Mouse (Mus musculus): ENCODE data around the gene Pla2g4f. TPM values are rescaled to one million over a fixed set of nuclear protein-coding genes. Genes with fewer than 3 reads are reported as not detected.
A peak's percentile ranks its signal among the peaks of the same experiment; 100 is the strongest.

The Pla2g4f gene
- not detected in 2 replicates for polyA plus RNA-seq (2015; fragmentation: Nextera tagmentation; extraction: Ambion mirVana)

DNA sequence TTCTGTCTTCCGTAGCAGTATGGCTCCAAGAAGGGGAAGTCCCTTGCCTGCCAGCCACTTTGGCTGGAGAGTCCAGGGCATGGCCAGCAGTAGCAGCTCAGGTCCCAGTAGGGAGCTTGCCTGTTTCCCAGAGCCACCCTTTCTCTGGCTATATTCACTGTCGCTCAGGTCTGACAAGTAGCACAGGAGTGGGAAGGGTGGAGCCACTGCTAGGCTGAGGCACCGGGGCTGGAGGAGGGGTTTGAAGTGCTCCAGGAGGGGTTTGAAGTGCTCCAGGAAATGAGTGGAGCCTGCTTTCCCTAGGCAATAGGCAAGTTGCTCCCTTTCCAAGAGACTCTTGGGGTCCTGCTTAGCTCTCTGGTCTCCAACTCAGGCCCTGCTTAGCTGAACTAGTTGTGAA, at the start of gene Pla2g4f:
Pla2g4f (minus strand) TSS at position 190 of the 400 bp plus-strand sequence.
- H3K27me3 ChIP-seq: no peaks in the 10 kb centered on the region
- H3K9me3 ChIP-seq: no peaks in the 10 kb centered on the region
- ATAC-seq (replicated peaks): no peak
- WGBS: 67% methylated on average over 3 of the region's 3 CpGs
- H3K4me1 ChIP-seq: no peaks in the 10 kb centered on the region
- no peak within 1 kb of the TSS for H3K27ac ChIP-seq (replicated peaks)
- H3K4me3 ChIP-seq: no peak within 1 kb of the TSS
- no peak within 1 kb of the TSS for H3K9ac ChIP-seq (replicated peaks)
- H3K36me3 ChIP-seq: peaks cover 28% of the 10 kb centered on the region
- no peak within 1 kb of the TSS for H3K4me2 ChIP-seq (replicated peaks)

DNA sequence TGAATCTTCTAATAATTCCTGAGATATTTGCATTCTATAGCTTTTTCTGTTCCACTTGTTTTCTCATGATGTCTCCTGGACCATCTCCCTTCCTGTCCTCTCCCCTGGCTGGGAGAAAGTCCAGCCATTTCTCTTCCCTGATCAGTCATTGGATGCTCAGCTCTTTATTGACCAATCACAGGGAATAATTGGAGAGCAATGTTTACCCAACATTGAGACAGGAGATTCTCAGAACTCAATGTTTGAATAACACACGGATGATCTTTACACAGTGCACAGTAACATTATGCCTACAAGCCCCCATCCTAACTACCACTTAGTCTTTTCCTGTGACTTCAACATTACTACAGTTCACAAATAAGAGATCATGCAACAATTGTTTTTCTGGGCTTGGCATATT, 46.5 kb upstream of the Pla2g4f start:
- no peak for ATAC-seq (replicated peaks)
- WGBS: 82% methylated on average over 1 of the region's 1 CpGs

DNA sequence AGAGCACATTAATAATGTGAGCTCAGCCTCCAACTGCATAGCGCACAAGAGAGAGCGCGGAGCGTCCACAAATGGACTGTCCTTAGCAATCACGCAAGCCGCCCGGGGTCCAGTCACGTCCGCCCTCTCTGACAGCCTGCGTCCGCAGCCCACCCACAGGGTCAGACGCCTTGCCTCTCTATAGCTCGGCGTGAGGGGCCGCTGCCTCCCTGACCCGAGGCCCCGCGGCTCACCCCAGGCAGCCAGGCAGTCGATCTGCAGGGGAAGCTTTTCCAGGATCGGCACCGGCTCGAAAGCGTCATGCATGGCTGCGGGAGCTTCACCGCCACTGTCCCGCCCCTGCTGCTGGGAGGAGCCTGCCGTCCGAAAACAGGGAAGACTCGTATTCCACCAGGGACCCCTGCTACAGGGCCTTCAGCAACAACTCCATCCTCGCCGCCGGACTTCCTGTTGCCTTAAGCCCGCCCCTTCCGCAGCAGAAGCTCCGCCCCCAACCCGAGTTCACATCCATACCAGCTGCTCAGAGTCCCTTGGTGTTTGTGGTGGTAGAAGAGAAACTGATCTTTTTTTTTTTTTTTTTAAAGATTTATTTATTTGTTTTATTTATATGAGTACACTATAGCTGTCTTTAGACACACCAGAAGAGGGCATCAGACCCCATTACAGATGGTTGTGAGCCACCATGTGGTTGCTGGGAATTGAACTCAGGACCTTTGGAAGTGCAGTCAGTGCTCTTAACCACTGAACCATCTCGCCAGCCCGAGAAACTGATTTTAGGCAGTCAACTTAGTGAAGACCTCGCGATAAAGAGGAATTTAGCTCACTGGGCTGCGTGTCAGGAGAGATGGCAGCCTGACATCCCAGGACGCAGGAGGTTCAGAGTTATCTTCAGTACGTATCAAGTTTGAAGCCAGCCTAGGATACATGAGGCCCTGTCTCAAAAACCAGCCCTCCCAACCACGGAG, 39.0 kb upstream of the Pla2g4f start, which contains the start of gene Vps39:
Vps39 (minus strand) TSS at position 456 of the 965 bp plus-strand sequence.
- 11% methylated on average over 44 of the region's 44 CpGs for WGBS
- Histone ChIP-seq H3K4me2 (replicated peaks) (peak within 1 kb of the TSS; percentile 54), H3K36me3 (peaks cover 41% of the 10 kb centered on the region), H3K4me1 (peaks cover 16% of the 10 kb centered on the region), H3K9ac (replicated peaks) (peak within 1 kb of the TSS; percentile 88), H3K9me3 (no peaks in the 10 kb centered on the region), H3K27ac (replicated peaks) (peak within 1 kb of the TSS; percentile 57), H3K27me3 (no peaks in the 10 kb centered on the region), H3K4me3 (peak within 1 kb of the TSS; percentile 64)
- peak; percentile 100 for ATAC-seq (replicated peaks)

More for the DNA sequence above, 46.5 kb upstream of the Pla2g4f start:
- no peak overlapping the region for H3K4me3 ChIP-seq
- peaks cover 62% of the 10 kb centered on the region for H3K36me3 ChIP-seq
- H3K4me2 ChIP-seq (replicated peaks): no peak overlapping the region
- H3K27me3 ChIP-seq: no peaks in the 10 kb centered on the region
- no peaks in the 10 kb centered on the region for H3K4me1 ChIP-seq
- no peak overlapping the region for H3K27ac ChIP-seq (replicated peaks)
- H3K9me3 ChIP-seq: no peaks in the 10 kb centered on the region
- H3K9ac ChIP-seq (replicated peaks): no peak overlapping the region

DNA sequence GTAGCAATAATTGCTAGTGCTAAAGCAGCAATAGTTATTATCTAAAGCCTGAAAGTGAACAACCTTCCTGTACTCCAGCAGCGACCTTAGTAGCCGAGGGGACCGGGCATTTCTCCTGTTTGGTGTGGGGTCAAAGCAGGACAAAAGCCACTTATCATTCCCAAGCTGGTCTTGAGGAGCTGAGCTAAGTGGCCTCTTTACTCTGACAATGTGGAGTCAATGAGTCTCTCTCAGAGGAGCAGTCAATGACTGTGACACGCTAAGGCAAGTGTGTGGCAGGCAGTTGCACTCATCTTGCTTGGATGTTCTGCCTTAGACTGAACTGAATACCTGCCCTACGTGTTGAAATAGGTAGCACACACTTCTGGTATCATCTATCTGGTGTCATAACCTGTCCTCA, 37.4 kb upstream of the Pla2g4f start:
- no peak overlapping the region for H3K9ac ChIP-seq (replicated peaks)
- H3K27me3 ChIP-seq: no peaks in the 10 kb centered on the region
- peaks cover 45% of the 10 kb centered on the region for H3K36me3 ChIP-seq
- ATAC-seq (replicated peaks): no peak
- WGBS: 81% methylated on average over 5 of the region's 5 CpGs
- no peak overlapping the region for H3K4me3 ChIP-seq
- no peak overlapping the region for H3K27ac ChIP-seq (replicated peaks)
- H3K9me3 ChIP-seq: no peaks in the 10 kb centered on the region
- H3K4me2 ChIP-seq (replicated peaks): 0 out of 2 replicates have a peak overlapping the region, but pooled peaks have one; percentile 54
- H3K4me1 ChIP-seq: peaks cover 16% of the 10 kb centered on the region

DNA sequence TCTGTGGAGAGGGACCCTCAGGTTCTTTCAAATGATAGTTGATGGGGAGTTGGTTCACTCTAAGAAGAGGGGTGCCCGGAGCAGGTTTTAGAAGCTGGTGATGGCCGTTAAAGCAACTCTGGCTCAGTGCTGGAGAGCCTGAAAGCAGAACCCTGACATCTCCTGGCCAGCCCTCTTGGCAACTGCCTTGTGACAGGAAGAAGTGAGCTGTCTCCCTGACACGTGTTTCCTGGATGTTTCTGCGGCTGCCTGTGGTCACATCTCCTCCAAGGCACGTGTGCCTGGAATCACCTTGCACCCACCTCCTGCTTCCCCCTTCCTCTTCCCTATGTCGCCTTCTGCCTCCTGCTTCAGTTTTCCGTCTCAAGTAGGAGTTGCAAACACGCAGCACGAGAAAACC, 34.2 kb upstream of the Pla2g4f start:
- Histone ChIP-seq H3K9ac (replicated peaks) (no peak overlapping the region), H3K27ac (replicated peaks) (no peak overlapping the region), H3K4me1 (peaks cover 13% of the 10 kb centered on the region), H3K4me3 (no peak overlapping the region), H3K36me3 (peaks cover 60% of the 10 kb centered on the region), H3K27me3 (no peaks in the 10 kb centered on the region), H3K4me2 (replicated peaks) (no peak overlapping the region), H3K9me3 (no peaks in the 10 kb centered on the region)
- no peak for ATAC-seq (replicated peaks)
- 90% methylated on average over 9 of the region's 9 CpGs for WGBS

DNA sequence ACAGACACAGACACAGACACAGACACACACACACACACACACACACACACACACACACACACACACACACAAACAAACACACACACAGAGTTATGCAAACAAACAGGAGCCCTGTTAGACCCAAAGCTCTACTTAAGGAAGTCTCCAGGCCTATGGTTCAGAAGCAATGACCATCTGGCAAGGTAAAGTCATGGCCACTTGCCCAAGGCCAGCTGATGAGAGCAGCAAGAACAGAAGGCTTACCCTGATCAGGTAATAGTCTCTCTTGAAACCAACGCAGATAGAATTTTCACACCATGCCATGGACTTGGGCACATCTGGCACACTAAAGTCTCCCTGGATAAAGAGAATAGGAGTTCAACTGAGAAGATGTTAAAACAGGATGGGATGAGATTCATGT, 27.8 kb upstream of the Pla2g4f start:
- 91% methylated on average over 1 of the region's 1 CpGs for whole genome bisulfite sequencing
- no peak for ATAC-seq (replicated peaks)
- no peak overlapping the region for H3K27ac ChIP-seq (replicated peaks)
- no peak overlapping the region for H3K4me2 ChIP-seq (replicated peaks)
- H3K27me3 ChIP-seq: no peaks in the 10 kb centered on the region
- no peak overlapping the region for H3K4me3 ChIP-seq
- peaks cover 88% of the 10 kb centered on the region for H3K36me3 ChIP-seq
- H3K4me1 ChIP-seq: no peaks in the 10 kb centered on the region
- no peak overlapping the region for H3K9ac ChIP-seq (replicated peaks)
- no peaks in the 10 kb centered on the region for H3K9me3 ChIP-seq

DNA sequence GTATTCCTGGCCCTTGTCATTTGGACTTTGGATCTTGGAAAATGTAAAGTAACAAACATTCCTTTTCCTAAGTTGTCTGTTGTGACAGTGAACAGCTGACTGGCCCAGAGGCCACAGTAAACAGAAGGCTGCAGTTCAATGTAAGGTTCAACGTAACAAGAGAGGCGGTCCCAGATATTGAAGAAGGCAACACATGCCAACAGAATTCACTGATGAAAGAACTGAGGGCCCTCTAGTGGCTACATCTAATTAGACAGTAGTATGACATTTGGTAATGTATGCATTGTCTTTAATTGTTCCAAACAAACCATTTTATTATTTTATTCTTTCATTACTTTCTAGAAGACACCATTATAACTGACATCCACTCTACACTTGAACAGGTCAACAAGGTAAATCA, 23.9 kb upstream of the Pla2g4f start:
- ATAC-seq (replicated peaks): no peak
- peaks cover 79% of the 10 kb centered on the region for H3K36me3 ChIP-seq
- H3K4me2 ChIP-seq (replicated peaks): no peak overlapping the region
- no peak overlapping the region for H3K27ac ChIP-seq (replicated peaks)
- H3K27me3 ChIP-seq: no peaks in the 10 kb centered on the region
- H3K4me3 ChIP-seq: no peak overlapping the region
- H3K9me3 ChIP-seq: no peaks in the 10 kb centered on the region
- H3K4me1 ChIP-seq: no peaks in the 10 kb centered on the region
- no peak overlapping the region for H3K9ac ChIP-seq (replicated peaks)
- 74% methylated on average over 2 of the region's 2 CpGs for WGBS

DNA sequence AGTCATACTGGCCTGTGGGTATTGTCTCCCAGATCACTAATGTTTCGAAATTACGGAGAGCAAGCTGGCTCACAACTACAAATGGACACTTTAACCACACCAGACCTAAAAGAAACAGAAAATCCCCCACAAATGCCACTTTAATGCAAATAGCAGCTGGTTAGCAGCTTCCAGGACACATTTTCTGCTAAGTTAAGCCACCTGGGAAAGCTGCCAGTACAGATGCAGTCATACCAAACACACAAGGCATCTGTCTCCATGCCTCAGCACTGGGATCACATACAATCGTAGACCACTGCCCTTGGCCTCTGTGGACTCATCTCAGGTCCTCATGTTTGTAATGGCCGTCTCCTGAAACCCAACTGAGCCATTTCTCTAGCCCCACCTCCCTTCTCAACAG, 17.6 kb upstream of the Pla2g4f start:
- no peaks in the 10 kb centered on the region for H3K9me3 ChIP-seq
- no peaks in the 10 kb centered on the region for H3K27me3 ChIP-seq
- H3K9ac ChIP-seq (replicated peaks): no peak overlapping the region
- no peaks in the 10 kb centered on the region for H3K4me1 ChIP-seq
- H3K4me3 ChIP-seq: no peak overlapping the region
- 86% methylated on average over 4 of the region's 4 CpGs for WGBS
- H3K27ac ChIP-seq (replicated peaks): no peak overlapping the region
- no peak overlapping the region for H3K4me2 ChIP-seq (replicated peaks)
- ATAC-seq (replicated peaks): no peak
- peaks cover 77% of the 10 kb centered on the region for H3K36me3 ChIP-seq

DNA sequence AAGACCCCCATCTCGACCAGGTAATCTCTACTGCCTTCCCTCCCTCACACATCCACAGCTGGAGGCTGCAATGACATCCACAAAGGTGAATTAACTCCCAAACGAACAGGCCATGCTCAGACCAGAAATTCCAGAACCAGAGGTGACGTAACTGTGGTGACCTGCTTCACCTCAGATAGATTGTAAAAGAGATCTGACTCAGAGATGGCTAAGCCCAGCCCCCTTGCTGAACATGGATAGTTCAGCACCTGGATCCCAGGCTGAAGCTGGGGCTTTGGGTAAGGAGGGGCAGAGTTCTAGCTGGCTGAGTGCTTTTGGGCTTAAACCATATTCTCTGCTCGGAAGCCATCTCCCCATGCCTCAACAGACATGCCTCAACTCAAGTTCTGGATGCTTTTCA, 1.1 kb upstream of the Pla2g4f start:
- H3K27ac ChIP-seq (replicated peaks): no peak overlapping the region
- ATAC-seq (replicated peaks): no peak
- no peaks in the 10 kb centered on the region for H3K9me3 ChIP-seq
- no peak overlapping the region for H3K4me3 ChIP-seq
- H3K27me3 ChIP-seq: no peaks in the 10 kb centered on the region
- WGBS: 81% methylated on average over 4 of the region's 4 CpGs
- H3K4me1 ChIP-seq: no peaks in the 10 kb centered on the region
- no peak overlapping the region for H3K9ac ChIP-seq (replicated peaks)
- peaks cover 36% of the 10 kb centered on the region for H3K36me3 ChIP-seq
- H3K4me2 ChIP-seq (replicated peaks): no peak overlapping the region

DNA sequence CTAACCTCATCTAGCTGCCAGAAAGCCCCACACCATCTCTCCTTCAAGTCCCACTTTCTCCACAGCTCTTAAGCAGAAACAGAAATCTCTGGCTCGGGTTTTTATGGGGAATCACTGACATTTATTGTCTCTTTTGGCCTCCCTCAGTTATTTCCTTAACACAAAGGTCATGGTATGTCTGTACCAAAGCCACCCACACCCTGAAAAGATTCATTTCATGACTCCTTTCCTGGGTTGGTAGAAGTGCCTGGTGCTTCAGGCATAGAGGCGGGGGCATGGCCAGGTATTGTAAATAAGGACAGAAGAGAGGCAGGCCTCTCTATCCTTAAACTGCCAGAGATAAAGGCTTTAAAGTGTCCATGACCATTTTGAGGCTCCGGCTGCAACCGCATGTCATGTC, 522 bp upstream of the Pla2g4f start:
- ATAC-seq (replicated peaks): no peak
- H3K4me3 ChIP-seq: no peak overlapping the region
- H3K4me2 ChIP-seq (replicated peaks): no peak overlapping the region
- H3K9me3 ChIP-seq: no peaks in the 10 kb centered on the region
- WGBS: 89% methylated on average over 4 of the region's 4 CpGs
- H3K4me1 ChIP-seq: no peaks in the 10 kb centered on the region
- H3K27ac ChIP-seq (replicated peaks): no peak overlapping the region
- H3K9ac ChIP-seq (replicated peaks): no peak overlapping the region
- peaks cover 34% of the 10 kb centered on the region for H3K36me3 ChIP-seq
- no peaks in the 10 kb centered on the region for H3K27me3 ChIP-seq

DNA sequence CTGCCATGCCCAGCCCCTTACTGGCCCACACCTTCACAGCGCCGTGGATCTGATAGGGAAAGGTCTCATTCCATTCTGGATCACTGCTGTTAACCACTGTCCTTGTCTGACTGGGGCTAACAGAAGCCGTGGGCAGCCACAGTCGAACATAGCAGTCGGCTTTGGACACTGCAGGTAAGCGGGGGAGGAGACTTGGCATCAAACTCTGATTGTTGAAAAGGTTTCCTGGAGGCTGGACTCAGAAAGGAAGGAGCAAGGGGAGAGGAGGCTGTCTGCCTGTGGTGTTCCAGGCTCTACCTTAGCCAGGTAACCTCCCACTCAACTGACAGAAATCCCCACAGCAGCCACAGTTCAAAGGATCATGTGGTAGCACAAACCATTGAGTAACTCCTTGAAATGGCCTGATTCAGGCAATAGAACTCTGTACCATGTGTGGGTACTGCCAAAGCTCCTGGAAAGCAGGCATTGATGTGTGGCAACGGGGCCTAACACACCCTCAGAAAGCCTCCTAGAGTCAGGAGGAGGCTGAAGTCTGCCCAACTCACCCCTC, 1.6 kb downstream of the Pla2g4f start:
- no peak overlapping the region for H3K9ac ChIP-seq (replicated peaks)
- H3K4me2 ChIP-seq (replicated peaks): no peak overlapping the region
- ATAC-seq (replicated peaks): no peak
- peaks cover 14% of the 10 kb centered on the region for H3K36me3 ChIP-seq
- no peaks in the 10 kb centered on the region for H3K4me1 ChIP-seq
- no peak overlapping the region for H3K27ac ChIP-seq (replicated peaks)
- no peaks in the 10 kb centered on the region for H3K9me3 ChIP-seq
- no peaks in the 10 kb centered on the region for H3K27me3 ChIP-seq
- H3K4me3 ChIP-seq: no peak overlapping the region
- WGBS: 88% methylated on average over 7 of the region's 7 CpGs

DNA sequence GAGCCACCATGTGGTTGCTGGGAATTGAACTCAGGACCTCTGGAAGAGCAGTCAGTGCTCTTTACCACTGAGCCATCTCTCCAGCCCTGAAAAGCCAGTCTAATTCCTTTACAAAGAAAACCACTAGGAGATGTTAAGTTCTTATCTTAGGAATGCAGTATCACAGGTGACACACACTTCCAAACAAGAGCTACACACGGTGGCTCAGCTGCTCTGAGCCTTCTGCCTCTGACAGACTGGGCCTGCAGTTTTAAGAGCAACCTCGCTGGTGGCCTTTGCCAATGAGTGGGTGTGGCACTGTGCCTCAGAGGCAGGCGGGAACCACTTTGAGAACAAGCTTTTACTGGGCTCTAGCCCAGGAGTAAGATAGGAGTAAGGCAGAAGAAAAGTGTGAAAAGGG, 9.9 kb downstream of the Pla2g4f start:
- WGBS: 28% methylated on average over 3 of the region's 3 CpGs
- Histone ChIP-seq H3K9ac (replicated peaks) (no peak overlapping the region), H3K9me3 (no peaks in the 10 kb centered on the region), H3K4me3 (no peak overlapping the region), H3K4me2 (replicated peaks) (no peak overlapping the region), H3K27ac (replicated peaks) (no peak overlapping the region), H3K27me3 (no peaks in the 10 kb centered on the region), H3K4me1 (no peaks in the 10 kb centered on the region), H3K36me3 (no peaks in the 10 kb centered on the region)
- ATAC-seq (replicated peaks): no peak
